Mouse (Mus musculus) CD8-positive naive resting alpha-beta T cell, adult 2 months (primary cell): ENCODE measurements at regions not wholly inside any gene's neighbourhood (a gene's known extent, or its start where the extent isn't known, plus 50 kb on each side); places are given as distances from the start of the nearest gene placed in this dataset.

Source experiments
- DNase-seq, 2 experiments: peaks; one replicate each; pipeline ENCODE4 v3.0.0; 2022; ENCODE audit warnings: low read depth in 2 of 2, low spot score in 2 of 2

GRCm38 (mm10) chr2:48404460-48404859 lies 409.4 kb upstream of the Acvr2a start:
- DNase-seq, result no peak

- DNase-seq, result no peak
Observed at GRCm38 (mm10) chr2:48407876-48408275, 406.0 kb upstream of the Acvr2a start.

GRCm38 (mm10) chr2:48409876-48410275 lies 404.0 kb upstream of the Acvr2a start:
- no peak for DNase-seq

- DNase-seq, result no peak
Observed at GRCm38 (mm10) chr2:48411392-48411791, 402.5 kb upstream of the Acvr2a start.

GRCm38 (mm10) chr2:48412683-48413440 lies 401.0 kb upstream of the Acvr2a start:
- DNase-seq, result no peak

- no peak for DNase-seq
Observed at GRCm38 (mm10) chr2:48414596-48415481, 399.1 kb upstream of the Acvr2a start.

GRCm38 (mm10) chr2:48416207-48416750 lies 397.6 kb upstream of the Acvr2a start:
- DNase-seq, result no peak

GRCm38 (mm10) chr2:48417000-48417596 lies 396.8 kb upstream of the Acvr2a start:
- DNase-seq, result no peak

GRCm38 (mm10) chr2:48420791-48421190 lies 393.1 kb upstream of the Acvr2a start:
- no peak for DNase-seq

- DNase-seq, result no peak
Observed at GRCm38 (mm10) chr2:48423861-48424442, 390.0 kb upstream of the Acvr2a start.

- DNase-seq, result no peak
Observed at GRCm38 (mm10) chr2:48424562-48424961, 389.3 kb upstream of the Acvr2a start.

- no peak for DNase-seq
Observed at GRCm38 (mm10) chr2:48425200-48426090, 388.5 kb upstream of the Acvr2a start.

GRCm38 (mm10) chr2:48432545-48432944 lies 381.4 kb upstream of the Acvr2a start:
- no peak for DNase-seq

GRCm38 (mm10) chr2:48441296-48441990 lies 372.5 kb upstream of the Acvr2a start:
- DNase-seq, result no peak

GRCm38 (mm10) chr2:48441991-48442544 lies 371.8 kb upstream of the Acvr2a start:
- DNase-seq, result no peak

GRCm38 (mm10) chr2:48445898-48446604 lies 367.9 kb upstream of the Acvr2a start:
- DNase-seq, result no peak

GRCm38 (mm10) chr2:48446617-48447016 lies 367.3 kb upstream of the Acvr2a start:
- DNase-seq, result no peak

GRCm38 (mm10) chr2:48449165-48449842 lies 364.6 kb upstream of the Acvr2a start:
- DNase-seq, result no peak
